Mouse (Mus musculus) urinary bladder, postnatal 10 days (tissue): Measurements from ENCODE around the gene Thoc3.
"Not testable (repeated sequence)": the region's sequence is repeated elsewhere in the genome, so short reads cannot be mapped to it uniquely, and the experiment has no call there.

Experiments used
- DNase-seq: peaks from one replicate; pipeline ENCODE4 v3.0.0; 2022; ENCODE audit warnings: low spot score

Thoc3 gene

GRCm38 (mm10) chr13:54468098-54469011 lies at the start of gene Thoc3:
TSS of gene Thoc3 (minus strand) at chr13:54468849.
- peak; percentile 50 for DNase-seq

- no peak for DNase-seq
Observed at GRCm38 (mm10) chr13:54505920-54506319, 37.3 kb upstream of the Thoc3 start.

- DNase-seq, result no peak
Observed at GRCm38 (mm10) chr13:54504611-54505260, 36.1 kb upstream of the Thoc3 start.

- DNase-seq, result no peak
Observed at GRCm38 (mm10) chr13:54503604-54504521, 35.2 kb upstream of the Thoc3 start, which contains the start of gene Simc1. TSS of gene Simc1 (plus strand) at chr13:54503779.

- DNase-seq, result no peak
Observed at GRCm38 (mm10) chr13:54503278-54503603, 34.6 kb upstream of the Thoc3 start.

GRCm38 (mm10) chr13:54501957-54502690 lies 33.5 kb upstream of the Thoc3 start:
- DNase-seq, result no peak

GRCm38 (mm10) chr13:54501352-54501751 lies 32.7 kb upstream of the Thoc3 start:
- no peak for DNase-seq

- not testable (repeated sequence) for DNase-seq
Observed at GRCm38 (mm10) chr13:54499551-54499950, 30.9 kb upstream of the Thoc3 start.

- no peak for DNase-seq
Observed at GRCm38 (mm10) chr13:54491381-54491780, 22.7 kb upstream of the Thoc3 start.

- DNase-seq, result no peak
Observed at GRCm38 (mm10) chr13:54490411-54490810, 21.8 kb upstream of the Thoc3 start.

GRCm38 (mm10) chr13:54481498-54481897 lies 12.8 kb upstream of the Thoc3 start:
- no peak for DNase-seq

- no peak for DNase-seq
Observed at GRCm38 (mm10) chr13:54479286-54479685, 10.6 kb upstream of the Thoc3 start.

- no peak for DNase-seq
Observed at GRCm38 (mm10) chr13:54475702-54476101, 7.1 kb upstream of the Thoc3 start.

GRCm38 (mm10) chr13:54474996-54475395 lies 6.3 kb upstream of the Thoc3 start:
- DNase-seq, result no peak

GRCm38 (mm10) chr13:54471967-54472366 lies 3.3 kb upstream of the Thoc3 start:
- no peak for DNase-seq

- DNase-seq, result no peak
Observed at GRCm38 (mm10) chr13:54469012-54469354, 334 bp upstream of the Thoc3 start.

- no peak for DNase-seq
Observed at GRCm38 (mm10) chr13:54459282-54459681, 9.4 kb downstream of the Thoc3 start.

- DNase-seq, result no peak
Observed at GRCm38 (mm10) chr13:54457062-54457461, 11.6 kb downstream of the Thoc3 start.

- no peak for DNase-seq
Observed at GRCm38 (mm10) chr13:54447496-54448224, 21.0 kb downstream of the Thoc3 start.

GRCm38 (mm10) chr13:54446686-54447495 lies 21.8 kb downstream of the Thoc3 start:
- DNase-seq, result peak; percentile 34
